Comparison of ENCODE assay signal across 18 mouse cellular contexts in the genomic region with DNA sequence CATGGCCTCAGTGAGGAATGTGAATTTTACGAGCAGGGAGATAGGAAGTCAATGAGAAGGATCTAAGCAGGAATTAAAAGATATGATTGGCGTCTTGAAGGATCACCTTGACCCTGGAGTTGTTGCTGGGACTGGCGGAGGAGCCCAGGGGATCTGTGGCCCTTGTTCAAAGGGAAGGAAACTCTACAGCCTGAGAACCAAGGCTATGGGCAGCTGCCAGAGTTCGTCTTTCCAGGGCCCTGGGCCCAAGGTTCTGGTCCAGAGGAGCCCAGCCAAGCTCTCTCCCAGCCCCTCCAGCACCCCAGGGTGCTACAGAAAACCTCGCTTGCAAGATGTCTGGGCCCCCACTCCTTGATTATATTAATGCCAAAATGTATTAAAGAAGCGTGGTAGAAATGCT. TPM values are rescaled to one million over a fixed set of nuclear protein-coding genes. Genes with fewer than 3 reads are reported as not detected.
DNase-seq lines count a peak whose midpoint lies in the region; ATAC-seq lines count a peak whose summit lies in the region.
"Had no signal": no experiment of that assay in that cellular context is flagged by ENCODE, and none has a peak within 500 bp of the region (broad histone marks: within the 10 kb centered on the region; RNA-seq: fewer than 3 reads in every experiment).

No protein-coding gene starts in this region.

- H3K36me3 ChIP-seq in hindbrain, embryonic 10.5 days, result no peaks in the 10 kb centered on the region
- H3K36me3 ChIP-seq in hindbrain, embryonic 16.5 days (ENCODE audit: control insufficient read depth, insufficient read depth, low read length), result no peaks in the 10 kb centered on the region
- no peaks in the 10 kb centered on the region for H3K36me3 ChIP-seq in limb, embryonic 10.5 days
- no peaks in the 10 kb centered on the region for H3K36me3 ChIP-seq in midbrain, embryonic 15.5 days (replicated peaks)
- H3K36me3 ChIP-seq: neural tube, embryonic 15.5 days; stomach, embryonic 15.5 days had no signal

- H3K4me3 ChIP-seq in hindbrain, embryonic 10.5 days, result no peak overlapping the region
- H3K4me3 ChIP-seq in hindbrain, embryonic 16.5 days (ENCODE audit: low read length), result no peak overlapping the region
- H3K4me3 ChIP-seq in limb, embryonic 10.5 days, result 0 out of 2 replicates have a peak overlapping the region, but pooled peaks have one; percentile 7
- no peak overlapping the region for H3K4me3 ChIP-seq in midbrain, embryonic 15.5 days
- H3K4me3 ChIP-seq: neural tube, embryonic 15.5 days; stomach, embryonic 15.5 days had no signal

- no peak overlapping the region for H3K4me2 ChIP-seq in hindbrain, embryonic 16.5 days (ENCODE audit: low read length)
- no peak overlapping the region for H3K4me2 ChIP-seq in midbrain, embryonic 15.5 days
- H3K4me2 ChIP-seq: lung, embryonic 14.5 days; stomach, embryonic 15.5 days had no signal

- peaks cover 71% of the 10 kb centered on the region for H3K4me1 ChIP-seq in hindbrain, embryonic 10.5 days (replicated peaks)
- peaks cover 26% of the 10 kb centered on the region for H3K4me1 ChIP-seq in hindbrain, embryonic 16.5 days (ENCODE audit: control insufficient read depth, insufficient read depth, low read depth, low read length)
- peaks cover 76% of the 10 kb centered on the region for H3K4me1 ChIP-seq in limb, embryonic 10.5 days
- peaks cover 45% of the 10 kb centered on the region for H3K4me1 ChIP-seq in midbrain, embryonic 15.5 days

- no peaks in the 10 kb centered on the region for H3K9me3 ChIP-seq in hindbrain, embryonic 10.5 days
- H3K9me3 ChIP-seq in hindbrain, embryonic 16.5 days (ENCODE audit: control insufficient read depth, low read length), result no peaks in the 10 kb centered on the region
- H3K9me3 ChIP-seq in limb, embryonic 10.5 days (replicated peaks), result no peaks in the 10 kb centered on the region
- no peaks in the 10 kb centered on the region for H3K9me3 ChIP-seq in midbrain, embryonic 15.5 days
- H3K9me3 ChIP-seq: neural tube, embryonic 15.5 days; stomach, embryonic 15.5 days had no signal

- H3K9ac ChIP-seq in hindbrain, embryonic 16.5 days (ENCODE audit: low read depth, low read length), result no peak overlapping the region
- H3K9ac ChIP-seq in midbrain, embryonic 15.5 days, result no peak overlapping the region
- H3K9ac ChIP-seq: lung, embryonic 14.5 days; neural tube, embryonic 15.5 days; stomach, embryonic 15.5 days had no signal

- DNase-seq in adrenal gland, adult 2 months, result peak; percentile 32
- DNase-seq in adrenal gland, adult 8-10 months, result no peak
- DNase-seq in hindbrain, embryonic 10.5 days (ENCODE audit: low spot score), result no peak
- peak; percentile 35 for DNase-seq in limb, embryonic 10.5 days (ENCODE audit: low spot score)
- DNase-seq in embryo, embryonic 10.5 days (ENCODE audit: low spot score), result no peak
- DNase-seq in cerebellum, adult 11-12 months, result no peak
- DNase-seq: cerebellum, adult 8-10 months; kidney, adult 8-10 months; layer of hippocampus, postnatal 36 days; lung, embryonic 14.5 days; spleen, adult 18-20 months; thymus, postnatal 14 days had no signal

- WGBS in hindbrain, embryonic 10.5 days, result 63% methylated on average over 6 of the region's 6 CpGs
- WGBS in hindbrain, embryonic 16.5 days, result 50% methylated on average over 6 of the region's 6 CpGs
- 57% methylated on average over 6 of the region's 6 CpGs for WGBS in limb, embryonic 10.5 days
- WGBS in midbrain, embryonic 15.5 days, result 28% methylated on average over 6 of the region's 6 CpGs

- H3K27ac ChIP-seq in hindbrain, embryonic 10.5 days, result peak overlapping the region; percentile 91
- H3K27ac ChIP-seq in hindbrain, embryonic 16.5 days (ENCODE audit: low read depth, low read length), result no peak overlapping the region
- peak overlapping the region; percentile 90 for H3K27ac ChIP-seq in limb, embryonic 10.5 days
- H3K27ac ChIP-seq in midbrain, embryonic 15.5 days, result peak overlapping the region; percentile 81
- H3K27ac ChIP-seq: macrophage; stomach, embryonic 15.5 days had no signal

- no peak for ATAC-seq in hindbrain, embryonic 16.5 days
- ATAC-seq in midbrain, embryonic 15.5 days (replicated peaks), result no peak

- H3K27me3 ChIP-seq in hindbrain, embryonic 10.5 days (ENCODE audit: insufficient read depth, poor library complexity, severe bottlenecking), result peaks cover 40% of the 10 kb centered on the region
- H3K27me3 ChIP-seq in hindbrain, embryonic 16.5 days (replicated peaks; ENCODE audit: control insufficient read depth, insufficient read depth, low read length), result 0 out of 2 replicates have a peak, but pooled peaks cover 2% of the 10 kb centered on the region
- H3K27me3 ChIP-seq in limb, embryonic 10.5 days (ENCODE audit: low read depth, poor library complexity, severe bottlenecking), result 0 out of 2 replicates have a peak, but pooled peaks cover 10% of the 10 kb centered on the region
- no peaks in the 10 kb centered on the region for H3K27me3 ChIP-seq in midbrain, embryonic 15.5 days (replicated peaks)
- H3K27me3 ChIP-seq: stomach, embryonic 15.5 days had no signal

RNA-seq across cellular contexts. Expression of gene Lmo1, which starts 21.0 kb away (rescaled TPM):
- total RNA-seq in adrenal gland, adult 2 months (2021), result 1 to 10 TPM; 4.9 to 9.0 TPM
- 12.1 and 29.5 TPM in 2 replicates for polyA plus RNA-seq in adrenal gland, adult 2 months (2012; rRNA removed)
- 1 to 10 TPM; 4.8 to 8.5 (median 6.3) TPM for total RNA-seq in adrenal gland, adult 8-10 months (2022)
- 26.1 and 37.6 TPM in 2 replicates for polyA plus RNA-seq in hindbrain, embryonic 10.5 days (2016; fragmentation: Nextera tagmentation; extraction: Ambion mirVana)
- 35.6 and 48.0 TPM in 2 replicates for polyA plus RNA-seq in hindbrain, embryonic 16.5 days (2015; fragmentation: Nextera tagmentation; extraction: Ambion mirVana)
- 46.7 and 74.5 TPM in 2 replicates for polyA plus RNA-seq in limb, embryonic 10.5 days (2016; fragmentation: Nextera tagmentation; extraction: Ambion mirVana)
- polyA plus RNA-seq in midbrain, embryonic 15.5 days (2015; fragmentation: Nextera tagmentation; extraction: Ambion mirVana), result 153 and 155 TPM in 2 replicates
- total RNA-seq: liver, adult 2 months had no signal
- polyA plus RNA-seq: liver, adult 2 months; macrophage had no signal

Comparison
In these comparisons a context has a peak if more than half of its experiments do, and no peak if none do; other contexts are left out.
1. DNase-seq: peak in adrenal gland, adult 2 months (single experiment) and limb, embryonic 10.5 days (single experiment); none in adrenal gland, adult 8-10 months (single experiment), hindbrain, embryonic 10.5 days (single experiment), embryo, embryonic 10.5 days (single experiment) and cerebellum, adult 11-12 months (single experiment).